Mouse (Mus musculus) embryonic stem cell, embryonic (primary cell): ENCODE measurements at regions not wholly inside any gene's neighbourhood (a gene's known extent, or its start where the extent isn't known, plus 50 kb on each side); places are given as distances from the start of the nearest gene placed in this dataset.

Experiments used
- CTCF ChIA-PET, 4 experiments: fragments of 300-600 bp in 2 of 4; fragments of 350-600 bp in 2 of 4; sonication (Branson Sonifier 250); formaldehyde crosslinking; loops; one replicate each; lab custom pipeline; 2022; ENCODE audit warnings: inconsistent platforms in 2 of 4; lab: Charles Lee
- POLR2A ChIA-PET, 4 experiments: fragments of 300-600 bp in 2 of 4; fragments of 350-600 bp in 2 of 4; sonication (Branson Sonifier 250); formaldehyde crosslinking; loops; one replicate each; lab custom pipeline; 2022; ENCODE audit warnings: antibody characterized with exemption in 4 of 4, inconsistent platforms in 1 of 4; lab: Charles Lee

DNA sequence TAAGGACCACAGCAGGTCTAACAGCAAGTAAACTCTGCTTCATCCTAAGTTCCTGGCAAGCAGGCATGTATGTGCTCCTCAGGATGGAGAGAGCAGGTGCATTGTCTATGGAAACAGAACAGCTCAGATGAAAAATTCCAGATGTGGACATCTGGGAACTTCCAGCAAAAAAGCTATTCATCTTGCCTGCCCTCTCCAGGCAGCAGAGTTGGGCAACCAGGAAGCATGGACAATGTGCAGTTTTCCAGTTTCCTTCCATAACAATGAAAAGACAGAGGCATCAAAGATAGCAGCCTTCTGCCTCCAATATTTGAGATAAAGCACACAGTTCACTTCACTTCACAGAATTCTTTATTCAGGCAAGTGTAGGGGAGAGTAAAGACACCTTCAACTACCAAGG, 236.7 kb downstream of the Fam49a start:
- POLR2A ChIA-PET: no interaction called here
- CTCF ChIA-PET: no interaction called here

DNA sequence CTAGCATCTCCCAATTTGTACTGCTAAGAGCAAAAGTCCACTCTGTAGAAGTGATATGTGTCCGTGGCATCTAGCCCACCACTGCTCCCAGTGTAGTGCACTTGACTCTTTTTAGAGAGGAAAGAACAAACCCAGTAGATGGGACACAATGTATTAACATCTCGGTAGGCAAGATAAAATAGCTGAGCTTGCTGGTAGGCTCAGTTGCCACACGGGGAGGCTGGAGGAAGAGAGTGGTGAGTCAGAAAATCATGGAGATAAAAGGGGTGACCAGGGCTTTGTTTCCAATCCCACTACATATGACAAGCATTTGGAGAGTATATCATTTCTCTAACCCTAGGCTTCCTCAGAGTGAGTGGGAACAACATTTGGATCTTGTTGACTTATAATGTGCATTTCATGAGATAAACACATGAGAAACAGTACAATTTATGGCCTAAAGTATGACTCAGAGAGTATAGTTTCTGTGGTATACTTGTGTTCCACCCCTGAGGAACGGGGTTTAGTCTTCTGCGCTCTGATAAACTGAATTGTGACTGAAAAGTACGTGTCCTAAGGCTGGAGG, 235.4 kb downstream of the Fam49a start:
- ChIA-PET POLR2A (no interaction called here), CTCF (no interaction called here)

DNA sequence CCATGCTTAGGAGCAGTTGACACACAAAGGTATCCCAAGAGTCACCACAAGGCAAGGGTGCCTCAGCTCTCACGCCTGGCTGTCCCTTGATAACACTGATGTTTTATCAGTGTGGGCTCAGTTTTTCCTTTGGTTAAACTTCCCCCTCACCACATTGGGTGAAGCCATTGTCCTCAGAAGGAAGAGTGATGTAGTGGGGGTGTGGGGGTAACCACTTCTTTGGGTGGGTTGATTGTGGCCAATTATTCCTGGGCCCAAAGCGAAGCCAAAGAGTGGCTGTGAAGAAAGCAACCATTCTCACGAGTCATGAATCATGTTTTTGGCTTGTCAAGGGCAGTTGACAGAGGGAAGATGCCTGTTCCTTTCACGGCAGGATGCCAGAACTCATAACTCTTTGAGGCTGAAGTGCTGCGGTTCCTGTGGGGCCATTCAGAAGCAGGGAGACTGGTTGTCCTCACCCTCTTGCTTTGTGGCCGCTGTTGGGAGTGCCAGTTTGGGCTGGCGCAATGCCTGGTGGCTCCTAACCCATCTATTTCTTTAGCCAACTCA, 234.7 kb downstream of the Fam49a start:
- CTCF ChIA-PET: no interaction called here
- POLR2A ChIA-PET: no interaction called here

DNA sequence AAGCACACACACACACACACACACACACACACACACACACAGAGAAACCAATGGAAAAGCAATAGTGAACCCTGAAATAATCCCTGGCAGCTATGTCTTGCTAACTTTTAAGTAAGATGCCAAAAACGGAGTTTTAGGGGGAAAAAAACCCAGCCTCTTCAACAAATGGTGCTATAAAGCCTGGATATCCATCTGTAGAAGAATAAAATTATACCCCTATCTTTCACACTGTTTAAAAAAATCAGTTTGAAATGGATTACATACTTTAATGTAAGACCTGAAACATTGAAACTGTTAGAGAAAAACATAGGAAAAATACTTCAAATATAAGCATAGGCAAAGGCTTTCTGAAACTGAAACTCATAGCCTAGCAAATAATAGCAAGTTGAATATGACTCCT, 228.2 kb downstream of the Fam49a start:
- POLR2A ChIA-PET: no interaction called here
- CTCF ChIA-PET: no interaction called here

DNA sequence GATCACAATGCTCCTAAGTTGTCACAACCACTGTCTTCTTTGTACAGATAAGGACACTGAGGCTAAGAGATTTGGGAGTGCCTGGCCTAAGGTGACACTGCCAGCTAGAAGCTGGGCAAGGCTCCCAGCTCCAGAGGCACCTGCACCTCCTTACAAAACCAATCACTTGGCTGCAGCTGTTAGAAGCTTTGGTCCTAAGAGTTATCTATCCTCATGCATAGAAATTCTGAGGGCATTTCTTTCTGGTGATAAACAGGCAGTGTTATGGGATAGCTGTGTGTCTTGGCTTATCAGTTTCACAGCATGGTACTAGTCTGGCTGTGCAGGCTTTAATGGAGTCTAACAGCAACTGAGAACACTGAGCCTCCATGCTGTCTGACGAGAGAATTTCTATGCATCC, 226.2 kb downstream of the Fam49a start:
- ChIA-PET POLR2A (no interaction called here), CTCF (no interaction called here)

DNA sequence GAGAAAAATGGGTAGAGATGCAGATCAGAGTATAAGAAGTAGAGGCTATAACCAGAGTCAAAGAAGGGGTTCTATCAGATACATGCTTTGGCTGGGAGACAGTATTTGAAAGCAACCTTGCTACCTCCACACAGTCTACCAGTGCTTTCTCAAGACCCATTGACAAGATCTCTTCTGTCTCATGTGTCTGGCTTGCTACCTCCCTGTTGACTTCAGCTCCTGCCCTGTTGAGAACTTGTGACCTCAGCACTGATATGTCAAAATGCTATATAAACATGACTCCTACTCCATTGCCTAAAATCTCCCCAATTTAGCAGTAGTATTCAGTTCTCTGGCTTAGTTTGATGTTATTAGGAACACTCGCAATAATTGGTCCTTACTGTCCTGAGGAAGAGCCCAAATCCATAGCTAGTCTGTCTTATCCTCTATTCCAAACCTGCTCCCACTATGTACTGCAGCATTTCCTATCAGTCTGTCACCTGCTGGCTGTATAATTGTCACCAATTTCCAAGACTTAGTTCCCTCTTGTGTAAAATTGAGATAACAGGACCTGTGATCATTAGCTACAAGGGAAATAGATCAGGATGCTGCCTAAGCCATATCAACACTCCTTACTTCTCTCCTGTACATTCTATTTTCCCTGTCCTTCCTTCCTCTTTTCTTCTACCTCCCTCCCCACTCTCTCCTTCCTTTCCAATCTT, 224.9 kb downstream of the Fam49a start:
- ChIA-PET POLR2A (no interaction called here), CTCF (no interaction called here)

DNA sequence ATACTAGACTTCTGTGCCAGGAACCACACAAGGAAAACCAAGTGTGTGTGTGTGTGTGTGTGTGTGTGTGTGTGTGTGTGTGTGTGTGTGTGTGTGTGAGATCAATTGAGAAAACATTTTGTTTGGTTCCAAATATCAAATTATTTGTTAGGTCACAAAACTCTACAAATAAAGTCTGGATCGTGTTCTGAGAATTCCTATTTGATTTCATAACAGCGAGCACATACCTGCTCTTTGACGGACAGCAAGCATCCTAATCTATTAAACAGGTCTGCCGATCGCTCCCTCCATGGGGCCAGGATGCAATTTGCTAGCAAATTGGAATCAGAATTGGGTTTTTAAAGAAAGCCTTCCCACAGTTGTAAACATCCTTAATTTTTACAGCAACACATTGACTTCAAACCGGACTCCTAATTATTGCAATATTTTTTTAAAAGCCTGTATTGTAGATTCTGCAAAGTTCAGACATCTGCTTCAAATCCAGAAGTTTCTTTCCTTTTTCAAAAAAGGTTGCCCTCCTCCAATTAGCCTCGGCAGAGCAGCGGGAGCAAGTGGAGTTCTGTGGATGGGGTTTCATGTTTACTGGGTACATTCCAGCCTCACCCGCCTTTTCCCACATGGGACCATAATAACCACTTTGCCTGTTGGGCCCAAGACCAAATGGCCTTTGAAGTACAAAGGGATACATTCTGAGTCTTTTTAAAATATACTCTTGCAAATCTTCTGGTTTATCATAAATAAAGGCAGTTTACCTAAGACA, 223.2 kb downstream of the Fam49a start:
- ChIA-PET POLR2A (no interaction called here), CTCF (no interaction called here)

DNA sequence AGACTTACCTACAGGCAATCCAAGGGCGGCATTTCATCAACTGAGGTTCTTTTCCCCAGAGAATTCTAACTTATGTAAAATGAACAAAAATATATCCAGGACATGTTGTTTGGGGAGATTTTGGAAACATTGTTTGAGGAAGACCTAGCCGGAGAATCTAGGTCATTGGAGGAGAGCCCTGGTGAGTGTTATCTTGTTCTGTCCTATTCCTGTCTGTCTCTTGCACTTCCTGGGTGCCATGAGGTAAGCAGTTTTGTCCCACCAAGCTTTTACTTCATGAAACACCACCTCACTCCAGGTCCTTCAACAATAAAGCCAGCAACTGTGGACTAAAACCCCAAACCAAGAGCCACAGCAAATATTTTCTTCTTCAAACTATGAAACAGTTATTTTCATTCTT, 218.5 kb downstream of the Fam49a start:
- POLR2A ChIA-PET: no interaction called here
- CTCF ChIA-PET: no interaction called here

DNA sequence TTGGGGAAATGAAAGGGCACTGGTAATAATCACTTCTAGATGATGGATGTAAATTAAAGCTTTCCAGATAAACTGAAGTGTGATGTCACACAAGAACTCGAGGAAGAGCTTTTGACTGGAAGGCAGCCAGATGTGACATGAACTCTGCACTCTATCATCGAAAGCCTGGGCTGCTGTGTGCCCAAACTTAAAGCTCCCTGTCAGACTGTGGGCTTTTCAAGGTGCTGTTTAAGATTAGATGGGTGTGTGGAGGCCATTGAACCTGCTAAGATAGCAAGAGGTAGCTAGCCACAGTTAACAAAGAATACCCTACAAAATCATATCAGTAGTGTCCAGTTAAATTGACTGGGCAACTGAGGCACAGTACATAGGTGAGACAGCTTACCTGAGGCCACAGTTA, 190.1 kb downstream of the Fam49a start:
- ChIA-PET CTCF (no interaction called here), POLR2A (no interaction called here)

DNA sequence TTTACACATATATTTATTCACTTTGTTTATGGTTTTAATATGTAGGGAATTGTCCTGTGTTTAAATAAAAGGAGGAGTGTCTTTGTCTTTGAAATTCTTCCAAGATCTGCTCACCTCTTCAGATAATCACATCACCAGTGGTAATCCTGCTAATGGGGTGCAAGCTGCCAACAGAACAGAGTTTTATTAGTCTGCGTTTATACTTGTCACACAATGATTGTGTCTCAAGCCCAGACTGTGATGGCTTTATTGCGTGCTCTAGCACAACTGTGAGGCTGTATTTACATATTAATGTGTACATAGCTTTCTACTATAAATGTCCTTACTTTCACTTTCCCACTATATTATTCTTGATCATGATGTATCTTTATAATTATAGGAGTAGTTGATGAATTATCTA, 184.8 kb downstream of the Fam49a start:
- ChIA-PET CTCF (no interaction called here), POLR2A (no interaction called here)

DNA sequence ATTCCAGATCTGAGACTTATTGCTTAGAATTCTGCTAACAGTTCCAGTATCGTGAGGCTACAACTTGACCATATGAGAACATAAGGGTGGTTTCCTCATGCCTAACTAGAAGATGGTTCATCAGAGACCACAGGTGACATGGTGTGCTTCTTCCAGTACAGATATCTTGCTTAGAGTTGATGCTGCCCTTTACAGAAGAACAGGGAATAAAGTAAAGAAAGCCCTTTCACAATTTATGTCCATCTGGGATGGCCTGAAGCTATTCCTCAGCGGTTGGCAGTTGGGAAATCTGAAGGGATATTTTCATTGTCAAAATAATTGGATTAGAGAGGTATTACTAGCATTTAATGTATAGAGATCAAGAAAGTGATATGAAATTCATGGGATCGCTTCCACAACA, 184.3 kb downstream of the Fam49a start:
- ChIA-PET POLR2A (no interaction called here), CTCF (no interaction called here)

DNA sequence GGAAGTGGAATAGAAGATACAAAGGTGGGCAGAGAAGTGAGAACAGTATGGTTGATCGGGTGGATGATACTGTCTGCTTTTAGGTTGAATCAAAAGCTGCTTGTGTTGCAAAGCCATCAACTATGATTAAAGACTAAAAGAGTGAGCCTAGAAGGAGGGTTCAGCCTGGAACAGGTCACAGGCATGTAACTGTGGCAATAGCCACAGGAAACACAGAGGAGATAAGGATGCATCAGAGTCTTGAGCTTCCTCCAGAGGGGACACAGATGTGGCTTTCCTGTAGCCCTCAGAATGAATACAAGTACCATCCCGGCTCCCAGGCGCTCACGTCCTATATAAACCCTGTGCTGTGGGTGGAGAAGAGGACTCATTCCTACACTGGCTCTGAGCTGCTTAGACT, 180.9 kb downstream of the Fam49a start:
- ChIA-PET CTCF (no interaction called here), POLR2A (no interaction called here)

DNA sequence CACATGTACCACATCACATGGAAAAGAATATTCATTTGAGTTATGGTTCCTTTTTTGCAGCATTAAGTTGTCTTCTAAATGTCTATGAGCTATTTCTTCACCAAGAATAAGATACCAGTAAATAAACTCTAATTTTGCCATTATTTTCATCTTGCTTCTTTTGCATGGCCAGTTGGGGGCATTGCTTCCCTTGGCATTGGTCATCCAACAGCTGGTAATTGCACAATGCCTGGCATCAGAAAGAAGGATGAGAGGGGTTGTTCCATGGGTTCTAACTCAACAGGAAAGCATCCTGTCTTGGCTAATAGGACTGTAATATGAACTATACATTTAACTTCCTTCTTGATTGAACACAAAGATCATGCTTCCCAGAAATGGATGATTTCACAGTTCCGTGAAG, 174.4 kb downstream of the Fam49a start:
- CTCF ChIA-PET: interaction anchor here (0.7 to 1.5 kb wide), 5 partner anchors 8 to 607 kb away, joined by 3 to 6 read pairs (median 5); no protein-coding TSS in a partner anchor
- POLR2A ChIA-PET: interaction anchor here in 1 of 4 experiments (0.5 to 1.7 kb wide), 2 partner anchors 15 to 19 kb away, joined by 3 to 4 read pairs; no protein-coding TSS in a partner anchor

DNA sequence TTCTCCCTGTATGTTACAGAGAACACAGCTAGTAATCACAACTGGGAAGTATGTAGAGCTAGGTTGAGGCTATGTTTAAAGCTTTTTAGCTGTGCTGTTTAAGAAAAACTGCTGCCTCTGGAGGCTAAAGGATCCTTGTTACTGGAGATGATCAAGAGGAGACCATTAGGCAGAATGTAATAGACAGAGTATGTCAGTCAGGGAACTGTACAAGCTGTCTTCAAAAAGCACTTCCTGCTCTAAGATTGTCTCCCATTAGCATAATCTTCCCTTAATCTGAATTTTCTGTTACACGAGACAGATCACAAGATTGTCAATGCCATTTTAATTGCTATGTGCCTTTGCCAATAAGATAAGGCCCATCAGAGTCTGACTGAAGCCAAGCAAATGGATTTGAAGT, 170.7 kb downstream of the Fam49a start:
- ChIA-PET CTCF (interaction anchor here in 1 of 4 experiments (1.0 kb wide), 1 partner anchor 11 kb away, joined by 3 read pairs; no protein-coding TSS in a partner anchor), POLR2A (interaction anchor here in 1 of 4 experiments (1.4 kb wide), 1 partner anchor 19 kb away, joined by 3 read pairs; no protein-coding TSS in a partner anchor)
